Mouse (Mus musculus) kidney, adult 2 months (tissue): Measurements from ENCODE around the gene Olfr324.

Experiments used
- CTCF ChIP-seq: fragments of 200-500 bp; conservative IDR thresholded peaks from 2 replicates; pipeline ENCODE4 v1.5.1; 2011; ENCODE audit warnings: low read depth, mild to moderate bottlenecking, control low read depth, low read length, moderate library complexity, mixed read lengths; ENCODE audit not compliant: insufficient read depth, insufficient read length
- POLR2A ChIP-seq: fragments of 200-500 bp; IDR thresholded peaks from one replicate; pipeline ENCODE4 v1.6.1; 2011; ENCODE audit warnings: low read depth, low read length, control low read depth

DNA sequence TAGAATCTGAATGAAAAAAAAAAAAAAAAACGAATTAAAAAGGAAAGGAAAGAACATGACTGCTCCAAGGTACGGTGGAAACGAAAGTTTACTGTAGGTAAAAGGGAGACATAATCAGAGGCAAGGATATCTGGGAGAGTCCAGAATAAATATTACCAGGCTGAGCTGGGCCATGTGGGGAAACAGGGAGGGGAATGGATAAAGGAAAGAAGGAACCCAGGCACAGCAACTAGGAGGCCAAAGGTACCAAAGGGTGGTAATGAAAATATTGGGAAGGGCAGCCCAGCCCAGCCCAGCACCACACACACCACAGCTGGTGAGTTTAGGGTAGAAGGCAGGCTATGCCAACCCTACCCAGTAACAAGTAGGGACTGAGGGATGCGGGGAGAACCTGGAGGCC is 40.0 kb downstream of the Olfr324 start:
- TF ChIP-seq CTCF (no peak), POLR2A (no peak)
